Mouse (Mus musculus): Measurements from ENCODE around the gene Btg2.

GRCm38 (mm10) chr1:134092368-134092767, 13.4 kb upstream of the Btg2 start:
- TF ChIP-seq CTCF (IDR thresholded peaks at IDR 0.05; ENCODE audit: extremely low read depth, insufficient read depth, low read length): no peak
- no peak for TF ChIP-seq POLR2A (IDR thresholded peaks at IDR 0.05; ENCODE audit: extremely low read depth, insufficient read depth, low read length)
